Mouse (Mus musculus) neural tube, embryonic 14.5 days (tissue): ENCODE measurements at regions not wholly inside any gene's neighbourhood (a gene's known extent, or its start where the extent isn't known, plus 50 kb on each side); places are given as distances from the start of the nearest gene placed in this dataset.

Source experiments
- ATAC-seq: fragments of 200-750 bp; cut with Nextera tagmentation; 2 replicates; pipeline ENCODE4 v1.8.0; 2017; ENCODE audit warnings: low read depth, mild to moderate bottlenecking, moderate TSS enrichment, moderate library complexity
- H3K27ac ChIP-seq: fragments of 300-500 bp; sonication (generic); 2 replicates; pipeline ENCODE4 v1.5.1; 2014; ENCODE audit warnings: low read depth, mild to moderate bottlenecking, control low read depth, low read length, moderate library complexity, mixed read lengths
- H3K27me3 ChIP-seq: fragments of 300-500 bp; sonication (generic); 2 replicates; pipeline ENCODE4 v1.6.1; 2014; ENCODE audit warnings: low read length; ENCODE audit not compliant: control insufficient read depth, insufficient read depth
- H3K36me3 ChIP-seq: fragments of 300-500 bp; sonication (generic); 2 replicates; pipeline ENCODE4 v1.6.1; 2014; ENCODE audit warnings: low read length, mixed read lengths; ENCODE audit not compliant: control insufficient read depth, insufficient read depth
- H3K4me1 ChIP-seq: fragments of 300-500 bp; sonication (generic); 2 replicates; pipeline ENCODE4 v1.6.1; 2014; ENCODE audit warnings: low read length; ENCODE audit not compliant: control insufficient read depth, insufficient read depth
- H3K4me2 ChIP-seq: fragments of 300-500 bp; sonication (generic); 2 replicates; pipeline ENCODE4 v1.6.1; 2014; ENCODE audit warnings: mild to moderate bottlenecking, low read depth, low read length, control low read depth
- H3K4me3 ChIP-seq: fragments of 300-500 bp; sonication (generic); 2 replicates; pipeline ENCODE4 v1.5.1; 2014; ENCODE audit warnings: low read depth, low read length, control low read depth, mixed read lengths
- H3K9ac ChIP-seq: fragments of 300-500 bp; sonication (generic); replicated peaks from 2 replicates; pipeline ENCODE4 v1.6.1; 2014; ENCODE audit warnings: low read depth, mild to moderate bottlenecking, control low read depth, low read length, mixed read lengths
- H3K9me3 ChIP-seq: fragments of 300-500 bp; sonication (generic); 2 replicates; pipeline ENCODE4 v1.6.1; 2016; ENCODE audit warnings: low read length; ENCODE audit not compliant: control insufficient read depth
- WGBS: fragments of 180-500 bp; shearing (Covaris S2); extraction: QIAGEN DNeasy Blood & Tissue Kit; methylation state at CpG from one replicate; pipeline ENCODE4 v1.1.7; 2014; 5-methylcytosine and 5-hydroxymethylcytosine counted together

GRCm38 (mm10) chr5:82472146-82472545 is 882.8 kb downstream of the Tecrl start:
- 89% methylated on average over 2 of the region's 2 CpGs for WGBS
- Histone ChIP-seq H3K27me3 (no peaks in the 10 kb centered on the region), H3K27ac (no peak overlapping the region), H3K9ac (no peak overlapping the region), H3K36me3 (no peaks in the 10 kb centered on the region), H3K4me2 (no peak overlapping the region), H3K4me3 (no peak overlapping the region), H3K9me3 (no peaks in the 10 kb centered on the region), H3K4me1 (no peaks in the 10 kb centered on the region)
- ATAC-seq, result no peak

- H3K9ac ChIP-seq, result no peak overlapping the region
- H3K9me3 ChIP-seq, result no peaks in the 10 kb centered on the region
- H3K4me2 ChIP-seq, result no peak overlapping the region
- no peak overlapping the region for H3K4me3 ChIP-seq
- ATAC-seq, result no peak
- H3K27ac ChIP-seq, result no peak overlapping the region
- no peaks in the 10 kb centered on the region for H3K36me3 ChIP-seq
- no peaks in the 10 kb centered on the region for H3K27me3 ChIP-seq
- 93% methylated on average over 2 of the region's 2 CpGs for WGBS
- no peaks in the 10 kb centered on the region for H3K4me1 ChIP-seq
Observed at GRCm38 (mm10) chr5:82464272-82464671, 890.7 kb downstream of the Tecrl start.

GRCm38 (mm10) chr5:82441288-82441687 is 913.7 kb downstream of the Tecrl start:
- no peaks in the 10 kb centered on the region for H3K36me3 ChIP-seq
- H3K4me2 ChIP-seq, result no peak overlapping the region
- H3K9me3 ChIP-seq, result no peaks in the 10 kb centered on the region
- H3K4me1 ChIP-seq, result no peaks in the 10 kb centered on the region
- no peak overlapping the region for H3K4me3 ChIP-seq
- WGBS, result 65% methylated on average over 4 of the region's 4 CpGs
- no peak for ATAC-seq
- no peaks in the 10 kb centered on the region for H3K27me3 ChIP-seq
- H3K27ac ChIP-seq, result no peak overlapping the region
- H3K9ac ChIP-seq, result no peak overlapping the region

GRCm38 (mm10) chr5:82440126-82440525 is 914.9 kb downstream of the Tecrl start:
- Histone ChIP-seq H3K4me1 (no peaks in the 10 kb centered on the region), H3K9ac (no peak overlapping the region), H3K9me3 (no peaks in the 10 kb centered on the region), H3K4me3 (no peak overlapping the region), H3K27me3 (no peaks in the 10 kb centered on the region), H3K36me3 (no peaks in the 10 kb centered on the region), H3K4me2 (no peak overlapping the region), H3K27ac (no peak overlapping the region)
- no peak for ATAC-seq
- WGBS, result 77% methylated on average over 2 of the region's 2 CpGs

- Histone ChIP-seq H3K27me3 (no peaks in the 10 kb centered on the region), H3K4me3 (no peak overlapping the region), H3K36me3 (no peaks in the 10 kb centered on the region), H3K4me1 (no peaks in the 10 kb centered on the region), H3K27ac (no peak overlapping the region), H3K9me3 (no peaks in the 10 kb centered on the region), H3K9ac (no peak overlapping the region), H3K4me2 (no peak overlapping the region)
- ATAC-seq, result no peak
Observed at GRCm38 (mm10) chr5:82420396-82420795, 934.6 kb downstream of the Tecrl start.

- no peak for ATAC-seq
- 56% methylated on average over 5 of the region's 5 CpGs for WGBS
- H3K36me3 ChIP-seq, result no peaks in the 10 kb centered on the region
- H3K27me3 ChIP-seq, result no peaks in the 10 kb centered on the region
- no peak overlapping the region for H3K27ac ChIP-seq
- no peaks in the 10 kb centered on the region for H3K4me1 ChIP-seq
- H3K4me2 ChIP-seq, result no peak overlapping the region
- no peak overlapping the region for H3K9ac ChIP-seq
- no peaks in the 10 kb centered on the region for H3K9me3 ChIP-seq
- no peak overlapping the region for H3K4me3 ChIP-seq
Observed at GRCm38 (mm10) chr5:82396632-82397234, 958.3 kb downstream of the Tecrl start.

GRCm38 (mm10) chr5:82361624-82362023 is 993.4 kb downstream of the Tecrl start:
- WGBS, result 85% methylated on average over 3 of the region's 3 CpGs
- Histone ChIP-seq H3K9me3 (no peaks in the 10 kb centered on the region), H3K27ac (no peak overlapping the region), H3K9ac (no peak overlapping the region), H3K4me2 (no peak overlapping the region), H3K4me3 (no peak overlapping the region), H3K4me1 (no peaks in the 10 kb centered on the region), H3K36me3 (no peaks in the 10 kb centered on the region), H3K27me3 (no peaks in the 10 kb centered on the region)
- no peak for ATAC-seq

GRCm38 (mm10) chr5:82356336-82356735 is 998.7 kb downstream of the Tecrl start:
- no peak for ATAC-seq
- H3K27ac ChIP-seq, result no peak overlapping the region
- H3K4me1 ChIP-seq, result no peaks in the 10 kb centered on the region
- H3K36me3 ChIP-seq, result no peaks in the 10 kb centered on the region
- no peak overlapping the region for H3K4me3 ChIP-seq
- WGBS, result 93% methylated on average over 5 of the region's 5 CpGs
- no peak overlapping the region for H3K4me2 ChIP-seq
- no peak overlapping the region for H3K9ac ChIP-seq
- no peaks in the 10 kb centered on the region for H3K27me3 ChIP-seq
- H3K9me3 ChIP-seq, result no peaks in the 10 kb centered on the region

GRCm38 (mm10) chr5:82351089-82351488 is 1003.9 kb downstream of the Tecrl start:
- H3K9ac ChIP-seq, result no peak overlapping the region
- H3K27ac ChIP-seq, result no peak overlapping the region
- no peak for ATAC-seq
- no peaks in the 10 kb centered on the region for H3K9me3 ChIP-seq
- 93% methylated on average over 2 of the region's 2 CpGs for WGBS
- no peaks in the 10 kb centered on the region for H3K4me1 ChIP-seq
- no peaks in the 10 kb centered on the region for H3K27me3 ChIP-seq
- no peaks in the 10 kb centered on the region for H3K36me3 ChIP-seq
- no peak overlapping the region for H3K4me2 ChIP-seq
- no peak overlapping the region for H3K4me3 ChIP-seq
